Mouse (Mus musculus): ENCODE data around the gene Sall2. TPM values are rescaled to one million over a fixed set of nuclear protein-coding genes. Genes with fewer than 3 reads are reported as not detected.
"Not testable (repeated sequence)": the region's sequence is repeated elsewhere in the genome, so short reads cannot be mapped to it uniquely, and the experiment has no call there.

Sall2 gene
- 0.54 and 1.5 TPM in 2 replicates for total RNA-seq (2014; fragmentation: Nextera tagmentation)
- total RNA-seq (2017), result 1.4 TPM in 1 of 2 replicates, not detected in the other

DNA sequence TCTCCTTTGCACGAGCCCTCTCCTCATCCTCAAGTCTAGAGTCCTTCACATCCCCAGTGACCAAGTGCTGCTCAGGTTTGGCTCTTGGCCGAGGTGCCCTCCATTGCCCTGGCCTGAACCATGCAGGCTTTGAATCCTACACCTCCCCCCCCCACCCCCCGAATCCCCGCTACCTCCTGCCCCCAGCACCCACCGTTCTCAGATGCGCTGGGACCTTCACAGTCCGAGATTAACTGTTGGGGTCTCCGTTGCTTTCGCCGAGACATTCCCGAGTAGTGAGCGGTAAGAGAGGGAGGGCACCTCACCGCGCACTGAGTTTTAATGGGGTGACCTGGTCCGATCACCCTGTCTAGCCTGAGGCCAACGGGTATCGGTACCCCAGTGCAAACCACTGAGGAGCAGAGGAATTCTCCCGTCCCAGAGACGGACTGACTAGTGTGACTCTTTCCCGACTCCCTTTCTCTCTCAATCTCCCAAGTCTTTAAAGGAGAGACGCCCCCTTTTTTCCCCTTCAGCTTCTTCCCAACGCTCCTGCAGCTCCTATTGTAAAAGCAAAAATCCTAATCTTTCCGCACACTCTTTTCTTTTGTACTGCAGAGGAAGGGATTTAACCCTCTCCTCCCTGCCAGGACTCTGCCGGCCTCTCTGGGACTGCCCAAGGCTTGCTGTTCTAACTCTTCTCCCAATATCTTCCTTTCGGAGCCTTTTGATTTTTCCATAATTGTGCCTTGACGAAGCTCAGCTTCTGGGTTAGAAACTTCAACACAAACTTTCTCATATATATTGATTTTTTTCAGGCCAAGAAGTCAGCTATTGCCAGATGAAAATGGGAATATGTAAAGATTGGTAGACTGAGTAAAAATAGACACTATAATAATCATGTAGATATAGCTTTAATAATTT, at the start of gene Sall2:
TSS of gene Sall2 (minus strand) at position 853 of the 903 bp plus-strand sequence.
- no peak for ATAC-seq (replicated peaks; ENCODE audit: low FRiP score, low TSS enrichment, poor library complexity, severe bottlenecking)

DNA sequence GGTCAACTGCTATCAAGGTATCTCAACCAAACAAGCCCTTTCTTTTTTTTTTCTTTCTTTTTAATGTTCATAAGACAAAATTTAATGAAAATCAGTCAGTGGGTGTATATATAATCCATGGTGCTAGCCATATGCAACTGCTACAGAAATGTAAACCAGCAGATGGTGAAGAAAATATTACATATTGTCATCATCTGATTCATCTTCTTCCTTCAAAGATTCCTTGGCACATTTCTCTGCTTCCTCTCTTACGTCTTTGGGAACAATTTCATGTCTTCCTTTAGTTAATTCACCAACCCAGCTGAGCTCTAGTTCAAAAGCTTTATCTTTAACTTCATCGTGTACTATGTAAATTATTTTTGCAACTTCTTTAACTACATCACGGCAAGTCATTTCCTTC, 40.2 kb upstream of the Sall2 start:
- ATAC-seq (replicated peaks; ENCODE audit: low FRiP score, low TSS enrichment, poor library complexity, severe bottlenecking), result no peak

GRCm38 (mm10) chr14:52356308-52356707, 27.7 kb upstream of the Sall2 start, which contains the start of gene Olfr1513:
TSS of gene Olfr1513 (minus strand) at chr14:52356408.
- ATAC-seq (replicated peaks; ENCODE audit: low FRiP score, low TSS enrichment, poor library complexity, severe bottlenecking), result no peak

DNA sequence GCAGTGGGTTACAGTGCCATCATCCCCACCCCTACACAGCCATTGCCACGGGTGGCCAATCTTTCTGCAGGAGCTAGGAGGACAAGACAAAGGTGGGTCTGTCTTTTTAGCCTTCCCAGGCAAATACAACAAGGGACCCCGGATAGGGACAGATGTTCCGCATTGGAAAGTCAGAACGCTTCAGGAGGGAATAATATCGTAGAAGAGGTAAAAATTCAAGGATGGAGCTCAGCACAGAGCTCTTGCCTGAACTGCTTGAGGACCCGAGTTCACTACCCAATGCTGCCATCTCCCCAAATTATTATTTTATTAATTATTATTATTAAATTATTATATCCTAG, 10.9 kb upstream of the Sall2 start:
- ATAC-seq (replicated peaks; ENCODE audit: low FRiP score, low TSS enrichment, poor library complexity, severe bottlenecking), result no peak

DNA sequence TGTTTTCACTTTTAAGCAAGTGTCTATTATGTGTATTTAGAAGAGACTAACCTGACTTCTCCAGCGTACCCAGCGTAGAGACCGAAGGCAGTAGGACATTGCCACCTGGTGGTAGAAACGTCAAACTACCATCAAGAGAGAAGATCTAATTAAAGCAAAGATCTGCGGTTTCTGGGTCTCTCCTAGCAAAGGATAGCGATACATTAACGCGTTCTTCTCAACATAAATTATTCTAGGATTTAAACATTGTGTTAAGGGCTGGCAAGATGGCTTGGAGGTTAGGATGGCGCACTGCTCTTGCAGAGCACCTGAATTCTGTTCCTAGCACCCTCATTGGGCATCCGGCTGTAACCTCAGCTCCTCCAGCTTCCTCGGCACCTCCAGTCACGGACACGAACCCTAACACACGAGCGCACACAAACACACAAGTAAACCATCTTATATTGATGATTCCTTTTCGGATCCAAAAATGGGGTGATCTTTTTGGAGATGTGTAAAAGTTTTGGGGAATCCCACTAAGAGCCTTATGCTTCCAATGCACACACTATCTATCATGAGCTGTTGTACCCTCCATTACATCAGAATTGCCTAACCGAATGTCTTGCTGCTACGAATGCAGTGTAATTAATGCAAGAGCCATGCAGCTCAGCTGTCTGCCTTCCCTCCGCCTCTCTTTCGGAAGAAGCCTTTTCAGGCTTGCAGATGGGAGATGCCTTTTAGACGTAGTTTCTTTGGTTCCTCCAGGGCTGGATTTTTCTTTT, 10.4 kb upstream of the Sall2 start:
- ATAC-seq (replicated peaks; ENCODE audit: low FRiP score, low TSS enrichment, poor library complexity, severe bottlenecking), result peak; percentile 79

DNA sequence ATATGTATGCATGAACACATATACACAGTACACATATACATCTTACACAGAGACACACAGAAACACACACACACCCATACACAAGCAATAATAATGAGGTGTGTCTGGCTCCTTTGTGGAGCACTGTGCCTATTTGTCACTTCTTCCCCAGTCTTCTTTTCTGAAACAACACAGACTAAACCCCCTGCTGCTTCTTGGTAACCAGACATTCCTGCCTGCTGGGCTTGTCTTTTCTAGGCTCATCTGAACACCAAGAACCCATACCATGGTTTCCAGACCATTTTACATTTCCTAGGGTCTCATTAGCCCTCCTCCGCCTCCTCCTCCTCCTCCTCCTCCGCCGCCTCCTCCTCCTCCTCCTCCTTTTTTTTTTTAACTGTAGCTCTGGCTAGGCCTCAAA, 3.6 kb upstream of the Sall2 start:
- ATAC-seq (replicated peaks; ENCODE audit: low FRiP score, low TSS enrichment, poor library complexity, severe bottlenecking), result no peak

DNA sequence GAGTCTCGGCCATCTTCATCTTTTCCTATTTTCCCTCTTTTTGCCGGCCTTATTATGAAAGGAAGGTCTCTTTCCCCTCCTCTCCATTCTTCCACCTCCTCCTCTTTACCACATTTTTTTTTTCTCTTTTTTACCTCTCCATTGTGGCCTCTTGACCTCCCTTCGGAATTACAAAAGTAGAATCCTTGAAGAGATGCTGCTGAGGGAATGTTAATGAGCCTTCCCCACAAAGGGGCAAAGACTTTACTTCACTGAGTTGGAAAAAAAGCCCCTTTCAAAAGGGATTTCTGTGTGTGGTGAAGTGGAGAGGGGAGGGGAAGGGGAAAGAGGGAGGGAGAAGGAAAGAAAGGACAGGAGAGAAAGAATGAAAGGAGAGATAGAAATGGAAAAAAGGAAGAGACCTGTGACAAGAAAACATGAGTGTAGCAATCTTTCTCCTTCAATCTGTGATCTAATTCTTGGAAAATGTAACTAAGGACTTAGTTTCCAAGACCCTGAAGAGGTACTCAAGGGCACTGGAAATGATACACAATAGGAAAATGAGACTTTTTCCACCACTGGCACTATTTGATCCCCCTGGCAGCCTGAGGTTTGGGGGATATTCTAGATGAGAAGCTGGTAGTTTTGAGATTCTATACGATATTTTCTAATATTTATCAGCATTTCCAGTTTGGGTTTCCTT, 2.6 kb upstream of the Sall2 start:
- no peak for ATAC-seq (replicated peaks; ENCODE audit: low FRiP score, low TSS enrichment, poor library complexity, severe bottlenecking)

DNA sequence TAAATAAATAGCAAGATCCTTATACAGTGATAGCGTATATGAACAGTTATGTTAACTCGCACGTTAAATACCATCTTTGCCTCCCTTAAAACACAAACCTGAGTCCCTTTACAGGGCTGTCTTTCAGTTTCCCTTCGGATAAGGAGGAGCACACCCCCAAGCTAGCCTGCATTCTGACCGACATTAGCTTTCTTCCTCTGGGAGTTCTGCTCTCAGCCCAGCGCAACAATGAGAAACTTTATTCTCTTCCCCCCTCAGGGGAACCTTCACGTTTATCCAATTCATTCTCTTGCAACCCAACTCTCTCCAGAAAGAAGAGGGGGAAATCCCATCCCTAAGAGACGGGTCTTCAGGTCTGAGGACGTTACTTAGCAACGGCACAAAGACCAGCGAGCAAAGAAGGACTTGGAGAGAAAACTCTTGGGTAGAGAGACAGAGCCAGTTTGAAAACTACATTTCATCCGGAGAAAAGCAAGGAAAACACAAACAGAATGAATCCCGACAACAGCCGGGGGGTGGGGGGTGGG, 1.1 kb downstream of the Sall2 start:
- ATAC-seq (replicated peaks; ENCODE audit: low FRiP score, low TSS enrichment, poor library complexity, severe bottlenecking), result no peak

DNA sequence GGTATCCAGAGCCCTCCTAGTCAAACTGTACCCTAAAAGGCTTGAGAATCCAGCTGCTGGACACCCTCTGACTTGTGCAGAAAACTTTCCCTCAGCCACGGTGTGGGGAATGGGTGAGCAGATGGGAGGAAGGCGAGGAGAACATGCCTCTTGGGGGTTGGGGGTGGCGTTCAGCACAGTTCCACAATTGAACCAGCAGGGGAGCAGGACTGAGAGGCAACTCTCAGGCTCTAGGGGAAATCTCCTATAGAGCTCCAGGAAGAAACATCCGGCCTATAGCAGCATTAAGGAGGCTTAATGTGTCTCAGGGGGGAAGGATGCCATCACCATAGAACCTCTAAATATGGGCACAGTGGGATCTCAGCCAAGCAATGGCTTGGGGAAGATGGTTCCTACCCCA, 2.7 kb downstream of the Sall2 start:
- peak; percentile 65; the same call in 1 of the 2 replicates for ATAC-seq (replicated peaks; ENCODE audit: low FRiP score, low TSS enrichment, poor library complexity, severe bottlenecking)

DNA sequence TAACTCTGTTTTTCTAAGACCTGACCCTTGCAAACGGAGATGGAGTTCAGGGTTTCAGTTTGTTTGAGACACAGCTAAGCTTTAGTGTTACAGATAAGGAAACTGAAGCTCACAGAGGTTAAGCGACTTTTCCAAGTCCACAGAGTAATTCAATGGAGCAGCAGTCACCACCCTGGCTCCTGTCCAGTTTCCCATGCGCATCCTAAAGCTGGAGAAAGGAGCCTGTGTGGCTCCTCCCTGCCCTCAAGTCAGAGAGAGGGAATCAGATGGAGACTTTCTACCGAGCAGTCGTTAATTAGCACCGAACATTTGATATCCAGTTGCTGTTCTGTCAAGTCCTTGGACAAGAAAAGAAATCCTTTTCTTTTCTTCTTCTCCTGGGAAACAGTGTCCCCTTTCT, 9.2 kb downstream of the Sall2 start:
- no peak for ATAC-seq (replicated peaks; ENCODE audit: low FRiP score, low TSS enrichment, poor library complexity, severe bottlenecking)

DNA sequence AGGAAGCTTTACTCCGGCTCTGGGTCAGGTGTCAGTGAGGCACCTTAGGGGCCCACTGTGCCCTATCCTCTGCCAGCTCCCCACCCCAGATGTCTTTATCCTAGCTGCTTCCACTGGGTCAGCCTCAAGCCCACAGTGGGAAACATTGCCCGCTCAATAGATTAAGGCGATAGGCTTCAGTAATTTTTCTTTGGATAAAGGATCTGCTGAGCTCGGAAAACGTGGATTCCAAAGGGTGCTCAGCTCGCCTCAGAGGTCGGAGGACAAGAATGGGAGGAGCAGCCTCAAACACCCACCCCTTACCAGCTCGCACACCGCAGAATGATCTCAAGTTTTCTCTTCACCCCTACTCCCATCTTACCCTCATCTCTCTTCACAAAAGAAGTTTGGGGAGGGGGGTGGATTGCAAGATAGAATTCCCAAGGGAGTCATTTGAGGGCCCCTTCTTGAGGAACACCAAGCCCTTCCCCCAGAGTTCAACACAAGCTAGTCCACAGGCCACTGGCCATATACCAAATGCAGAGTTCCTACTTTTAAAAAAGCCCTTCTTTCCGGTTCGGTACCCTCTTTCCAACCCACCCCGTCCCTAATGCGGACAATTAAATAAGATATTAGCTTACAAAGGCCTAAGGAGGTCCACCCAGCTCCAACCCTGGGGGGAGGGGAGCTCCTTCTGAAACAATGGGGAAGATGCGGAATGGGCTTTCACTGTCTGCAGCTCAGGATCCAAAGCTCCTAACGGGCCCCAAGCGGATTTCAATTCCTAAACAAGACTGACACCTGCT, 11.9 kb downstream of the Sall2 start:
- ATAC-seq (replicated peaks; ENCODE audit: low FRiP score, low TSS enrichment, poor library complexity, severe bottlenecking), result no peak

GRCm38 (mm10) chr14:52315792-52316440, 12.6 kb downstream of the Sall2 start:
- peak; percentile 68 for ATAC-seq (replicated peaks; ENCODE audit: low FRiP score, low TSS enrichment, poor library complexity, severe bottlenecking)

GRCm38 (mm10) chr14:52315283-52315780, 13.2 kb downstream of the Sall2 start:
- ATAC-seq (replicated peaks; ENCODE audit: low FRiP score, low TSS enrichment, poor library complexity, severe bottlenecking), result peak; percentile 3; the same call in 1 of the 2 replicates

DNA sequence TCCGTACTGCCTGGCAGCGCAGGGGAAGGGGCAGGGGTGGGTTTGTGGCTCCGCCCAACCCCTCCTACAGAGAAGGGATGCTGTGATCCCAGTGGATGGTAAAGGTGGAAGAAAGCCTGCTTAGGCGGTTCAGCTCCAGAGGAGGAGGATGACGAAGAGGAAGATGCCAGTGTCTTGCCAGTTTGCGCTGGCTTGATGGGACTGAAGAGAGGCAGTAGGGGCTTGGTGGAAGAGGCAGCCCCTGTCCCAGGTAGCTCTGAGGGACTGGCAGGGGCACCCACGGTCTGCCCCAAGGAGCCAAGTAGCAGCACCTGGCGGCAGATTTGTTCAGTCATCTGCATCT, 13.8 kb downstream of the Sall2 start:
- no peak for ATAC-seq (replicated peaks; ENCODE audit: low FRiP score, low TSS enrichment, poor library complexity, severe bottlenecking)

DNA sequence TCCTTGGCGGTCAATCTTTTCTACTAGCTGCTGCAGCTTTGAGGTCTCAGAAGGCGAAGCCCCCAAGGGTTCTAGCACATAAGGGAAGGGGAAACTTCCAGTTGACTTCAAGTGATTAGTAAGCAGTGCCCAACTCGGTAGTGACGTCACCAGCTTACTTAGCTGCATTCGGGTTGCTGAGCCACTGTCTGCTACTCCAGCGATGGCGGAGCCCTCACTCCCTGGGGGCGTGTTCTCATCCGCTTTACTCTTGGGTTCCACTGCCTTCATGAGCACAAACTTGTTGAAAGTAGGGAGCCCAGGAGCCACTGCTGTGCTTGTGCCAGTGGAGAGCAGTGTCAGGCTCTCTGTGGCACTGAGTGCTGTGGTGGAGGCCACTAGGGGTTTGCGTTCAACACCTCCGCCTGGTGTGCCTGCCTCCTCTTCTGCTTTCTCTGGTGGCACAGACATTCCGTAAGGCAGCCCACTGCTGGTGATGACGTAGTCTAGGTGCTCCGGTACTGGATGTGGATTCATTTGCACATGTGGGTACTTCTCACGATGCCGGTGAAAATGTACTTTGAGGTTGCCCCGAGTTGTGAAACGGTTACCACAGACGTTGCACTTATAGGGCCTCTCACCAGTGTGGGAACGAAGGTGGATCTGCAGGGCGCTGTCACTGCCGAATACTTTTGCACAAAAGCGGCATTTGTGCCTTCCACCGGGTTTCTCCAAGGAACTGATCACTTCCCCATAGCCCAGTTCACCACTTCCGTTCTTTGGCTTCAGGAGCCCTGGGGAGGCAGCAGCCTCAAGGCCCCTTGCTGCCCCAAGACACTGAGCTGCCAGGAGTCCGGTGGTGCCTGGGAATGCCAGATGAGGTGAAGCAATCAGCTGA, 14.4 kb downstream of the Sall2 start:
- no peak for ATAC-seq (replicated peaks; ENCODE audit: low FRiP score, low TSS enrichment, poor library complexity, severe bottlenecking)

- ATAC-seq (replicated peaks; ENCODE audit: low FRiP score, low TSS enrichment, poor library complexity, severe bottlenecking), result no peak
These were observed 17.7 kb downstream of the Sall2 start for GRCm38 (mm10) chr14:52310906-52311305.

GRCm38 (mm10) chr14:52310343-52310742, 18.2 kb downstream of the Sall2 start:
- not testable (repeated sequence) for ATAC-seq (replicated peaks; ENCODE audit: low FRiP score, low TSS enrichment, poor library complexity, severe bottlenecking)

All from megakaryocyte-erythroid progenitor cell, adult 5-6 weeks (primary cell).